Mouse (Mus musculus): Measurements from ENCODE around the gene Icos. TPM values are rescaled to one million over a fixed set of nuclear protein-coding genes. Genes with fewer than 3 reads are reported as not detected.

Icos gene
- total RNA-seq, 2 experiments from 2014 or later, result not detected

GRCm38 (mm10) chr1:60960451-60960850 is 17.3 kb upstream of the Icos start:
- no peak for DNase-seq (ENCODE audit: extremely low spot score in 1 of 2, low spot score in 1 of 2)

- DNase-seq (ENCODE audit: extremely low spot score in 1 of 2, low spot score in 1 of 2), result peak in 1 of 2 experiments; percentile 77
Observed at GRCm38 (mm10) chr1:60961080-60961479, 16.6 kb upstream of the Icos start.

GRCm38 (mm10) chr1:60962095-60962494 is 15.6 kb upstream of the Icos start:
- no peak for DNase-seq (ENCODE audit: extremely low spot score in 1 of 2, low spot score in 1 of 2)

GRCm38 (mm10) chr1:60967521-60967920 is 10.2 kb upstream of the Icos start:
- no peak for DNase-seq (ENCODE audit: extremely low spot score in 1 of 2, low spot score in 1 of 2)

- DNase-seq (ENCODE audit: extremely low spot score in 1 of 2, low spot score in 1 of 2), result no peak
Observed at GRCm38 (mm10) chr1:60970846-60971245, 6.9 kb upstream of the Icos start.

GRCm38 (mm10) chr1:60974221-60974620 is 3.5 kb upstream of the Icos start:
- no peak for DNase-seq (ENCODE audit: extremely low spot score in 1 of 2, low spot score in 1 of 2)

- DNase-seq (ENCODE audit: extremely low spot score in 1 of 2, low spot score in 1 of 2), result no peak
Observed at GRCm38 (mm10) chr1:60975646-60976294, 2.0 kb upstream of the Icos start.

- no peak for DNase-seq (ENCODE audit: extremely low spot score in 1 of 2, low spot score in 1 of 2)
Observed at GRCm38 (mm10) chr1:60979126-60979842, 1.6 kb downstream of the Icos start.

GRCm38 (mm10) chr1:60979843-60980235 is 2.1 kb downstream of the Icos start:
- no peak for DNase-seq (ENCODE audit: extremely low spot score in 1 of 2, low spot score in 1 of 2)

GRCm38 (mm10) chr1:60985075-60985474 is 7.3 kb downstream of the Icos start:
- no peak for DNase-seq (ENCODE audit: extremely low spot score in 1 of 2, low spot score in 1 of 2)

- DNase-seq (ENCODE audit: extremely low spot score in 1 of 2, low spot score in 1 of 2), result no peak
Observed at GRCm38 (mm10) chr1:60986141-60986540, 8.4 kb downstream of the Icos start.

GRCm38 (mm10) chr1:60989086-60989485 is 11.4 kb downstream of the Icos start:
- no peak for DNase-seq (ENCODE audit: extremely low spot score in 1 of 2, low spot score in 1 of 2)

GRCm38 (mm10) chr1:60990305-60990704 is 12.6 kb downstream of the Icos start:
- no peak for DNase-seq (ENCODE audit: extremely low spot score in 1 of 2, low spot score in 1 of 2)

- DNase-seq (ENCODE audit: extremely low spot score in 1 of 2, low spot score in 1 of 2), result no peak
Observed at GRCm38 (mm10) chr1:60998008-60998557, 20.4 kb downstream of the Icos start.

- DNase-seq (ENCODE audit: extremely low spot score in 1 of 2, low spot score in 1 of 2), result no peak
Observed at GRCm38 (mm10) chr1:60998689-60999088, 21.0 kb downstream of the Icos start.

- no peak for DNase-seq (ENCODE audit: extremely low spot score in 1 of 2, low spot score in 1 of 2)
Observed at GRCm38 (mm10) chr1:61001786-61002354, 24.1 kb downstream of the Icos start.

GRCm38 (mm10) chr1:61006229-61006628 is 28.5 kb downstream of the Icos start:
- no peak for DNase-seq (ENCODE audit: extremely low spot score in 1 of 2, low spot score in 1 of 2)

- no peak for DNase-seq (ENCODE audit: extremely low spot score in 1 of 2, low spot score in 1 of 2)
Observed at GRCm38 (mm10) chr1:61007516-61007915, 29.8 kb downstream of the Icos start.

GRCm38 (mm10) chr1:61016578-61017118 is 38.9 kb downstream of the Icos start:
- DNase-seq (ENCODE audit: extremely low spot score in 1 of 2, low spot score in 1 of 2), result no peak

- no peak for DNase-seq (ENCODE audit: extremely low spot score in 1 of 2, low spot score in 1 of 2)
Observed at GRCm38 (mm10) chr1:61026712-61027111, 49.0 kb downstream of the Icos start.

- DNase-seq (ENCODE audit: extremely low spot score in 1 of 2, low spot score in 1 of 2), result no peak
Observed at GRCm38 (mm10) chr1:61027519-61027918, 49.8 kb downstream of the Icos start.

Measured in layer of hippocampus, postnatal 25 days (tissue).